Mouse (Mus musculus) embryonic facial prominence, embryonic 13.5 days (tissue): ENCODE results near the gene CT030661.1. TPM values are rescaled to one million over a fixed set of nuclear protein-coding genes. Genes with fewer than 3 reads are reported as not detected.
"Not testable (repeated sequence)": the region's sequence is repeated elsewhere in the genome, so short reads cannot be mapped to it uniquely, and the experiment has no call there.

Source experiments
- ATAC-seq: fragments of 200-750 bp; cut with Nextera tagmentation; 2 replicates; pipeline ENCODE4 v1.8.0; 2017; ENCODE audit warnings: low read depth; ENCODE audit not compliant: insufficient number of reproducible peaks, insufficient read depth, low FRiP score, low TSS enrichment
- H3K27ac ChIP-seq: fragments of 300-500 bp; sonication (generic); 2 replicates; pipeline ENCODE4 v1.5.1; 2015; ENCODE audit warnings: moderate library complexity, mild to moderate bottlenecking, inconsistent platforms
- H3K27me3 ChIP-seq: fragments of 300-500 bp; sonication (generic); 2 replicates; pipeline ENCODE4 v1.6.1; 2015; ENCODE audit warnings: mild to moderate bottlenecking, inconsistent platforms
- H3K36me3 ChIP-seq: fragments of 300-500 bp; sonication (generic); 2 replicates; pipeline ENCODE4 v1.6.1; 2015; ENCODE audit warnings: mild to moderate bottlenecking, inconsistent platforms
- H3K4me1 ChIP-seq: fragments of 300-500 bp; sonication (generic); 2 replicates; pipeline ENCODE4 v1.6.1; 2015; ENCODE audit warnings: inconsistent platforms
- H3K4me2 ChIP-seq: fragments of 300-500 bp; sonication (generic); 2 replicates; pipeline ENCODE4 v1.6.1; 2015; ENCODE audit warnings: moderate library complexity, mild to moderate bottlenecking, inconsistent platforms
- H3K4me3 ChIP-seq: fragments of 300-500 bp; sonication (generic); 2 replicates; pipeline ENCODE4 v1.5.1; 2015; ENCODE audit warnings: mild to moderate bottlenecking, inconsistent platforms
- H3K9ac ChIP-seq: fragments of 300-500 bp; sonication (generic); 2 replicates; pipeline ENCODE4 v1.6.1; 2015; ENCODE audit warnings: mild to moderate bottlenecking, inconsistent platforms
- H3K9me3 ChIP-seq: fragments of 300-500 bp; sonication (generic); 2 replicates; pipeline ENCODE4 v1.6.1; 2016; ENCODE audit warnings: inconsistent platforms
- WGBS: fragments of 180-500 bp; shearing (Covaris S2); methylation state at CpG from one replicate; pipeline ENCODE4 v1.1.7; 2015; ENCODE audit warnings: mixed read lengths; 5-methylcytosine and 5-hydroxymethylcytosine counted together
- polyA plus RNA-seq: library from polyadenylated mRNA; unstranded; fragments of >200 nt; fragmentation: Nextera tagmentation; extraction: Ambion mirVana; gene quantifications from 2 replicates; pipeline ENCODE4 v1.2.1, GENCODE M21; 2015

The CT030661.1 gene
- polyA plus RNA-seq = 11.8 and 13.9 TPM in 2 replicates

GRCm38 (mm10) chr17:22314730-22315226 lies at the start of gene CT030661.1:
CT030661.1 (minus strand) TSS chr17:22314837.
- H3K9me3 ChIP-seq, H3K27me3 ChIP-seq, H3K4me1 ChIP-seq, H3K36me3 ChIP-seq: not testable (repeated sequence)
- under 1% methylated on average over 20 of the region's 20 CpGs for WGBS
- H3K27ac ChIP-seq = peak within 1 kb of the TSS; percentile 73; the same call in 1 of the 2 replicates
- peak; percentile 97 for ATAC-seq
- peak within 1 kb of the TSS; percentile 65 for H3K4me3 ChIP-seq
- peak within 1 kb of the TSS; percentile 78 for H3K9ac ChIP-seq
- H3K4me2 ChIP-seq = peak within 1 kb of the TSS; percentile 59

GRCm38 (mm10) chr17:22363895-22364294 lies 49.3 kb upstream of the CT030661.1 start:
- Histone ChIP-seq H3K4me1 (peaks cover 16% of the 10 kb centered on the region), H3K27ac (no peak overlapping the region), H3K4me2 (no peak overlapping the region), H3K4me3 (no peak overlapping the region), H3K9me3 (peaks cover 13% of the 10 kb centered on the region), H3K36me3 (peaks cover 15% of the 10 kb centered on the region; the same call in 1 of the 2 replicates), H3K9ac (no peak overlapping the region), H3K27me3 (no peaks in the 10 kb centered on the region)
- 90% methylated on average over 3 of the region's 3 CpGs for WGBS
- ATAC-seq = no peak

- Histone ChIP-seq H3K4me1 (peaks cover 16% of the 10 kb centered on the region), H3K4me3 (peak within 1 kb of the TSS; percentile 55), H3K36me3 (peaks cover 17% of the 10 kb centered on the region), H3K27ac (peak within 1 kb of the TSS; percentile 60; the same call in 1 of the 2 replicates), H3K4me2 (peak within 1 kb of the TSS; percentile 62), H3K9ac (peak within 1 kb of the TSS; percentile 74)
- peak; percentile 92 for ATAC-seq
- WGBS = 0% methylated on average over 28 of the region's 43 CpGs
- not testable (repeated sequence) for H3K9me3 ChIP-seq, H3K27me3 ChIP-seq
Observed at GRCm38 (mm10) chr17:22361101-22361781, 46.6 kb upstream of the CT030661.1 start, which contains the start of the genes Zfp944 and Zfp758. Zfp944 (minus strand) TSS chr17:22361400. Zfp758 (plus strand) TSS chr17:22361453.

GRCm38 (mm10) chr17:22360572-22360971 lies 45.9 kb upstream of the CT030661.1 start:
- H3K27me3 ChIP-seq = no peaks in the 10 kb centered on the region
- no peaks in the 10 kb centered on the region for H3K9me3 ChIP-seq
- peak overlapping the region; percentile 62 for H3K4me2 ChIP-seq
- peaks cover 16% of the 10 kb centered on the region for H3K4me1 ChIP-seq
- no peak overlapping the region for H3K27ac ChIP-seq
- peak overlapping the region; percentile 74 for H3K9ac ChIP-seq
- peak overlapping the region; percentile 55 for H3K4me3 ChIP-seq
- H3K36me3 ChIP-seq = peaks cover 17% of the 10 kb centered on the region
- ATAC-seq = no peak
- WGBS = 27% methylated on average over 5 of the region's 5 CpGs

- Histone ChIP-seq H3K4me2 (no peak overlapping the region), H3K27me3 (no peaks in the 10 kb centered on the region), H3K4me3 (no peak overlapping the region), H3K9ac (no peak overlapping the region), H3K27ac (no peak overlapping the region), H3K36me3 (peaks cover 32% of the 10 kb centered on the region), H3K9me3 (no peaks in the 10 kb centered on the region), H3K4me1 (no peaks in the 10 kb centered on the region)
- ATAC-seq = no peak
Observed at GRCm38 (mm10) chr17:22352794-22353193, 38.2 kb upstream of the CT030661.1 start.

GRCm38 (mm10) chr17:22315247-22315646 lies 610 bp upstream of the CT030661.1 start:
- not testable (repeated sequence) for H3K27me3 ChIP-seq, H3K4me1 ChIP-seq, ATAC-seq, H3K9me3 ChIP-seq, H3K36me3 ChIP-seq
- H3K4me3 ChIP-seq = peak overlapping the region; percentile 65
- H3K4me2 ChIP-seq = peak overlapping the region; percentile 59
- 11% methylated on average over 2 of the region's 2 CpGs for WGBS
- 0 out of 2 replicates have a peak overlapping the region, but pooled peaks have one; percentile 73 for H3K27ac ChIP-seq
- H3K9ac ChIP-seq = peak overlapping the region; percentile 78

GRCm38 (mm10) chr17:22314219-22314618 lies 418 bp downstream of the CT030661.1 start:
- H3K27ac ChIP-seq = 0 out of 2 replicates have a peak overlapping the region, but pooled peaks have one; percentile 73
- H3K4me1 ChIP-seq, H3K9me3 ChIP-seq, H3K36me3 ChIP-seq, H3K27me3 ChIP-seq: not testable (repeated sequence)
- ATAC-seq = 0 out of 2 replicates have a peak, but pooled peaks have one; percentile 37
- H3K4me3 ChIP-seq = peak overlapping the region; percentile 65
- H3K9ac ChIP-seq = peak overlapping the region; percentile 78
- WGBS = 1% methylated on average over 3 of the region's 3 CpGs
- peak overlapping the region; percentile 59 for H3K4me2 ChIP-seq

Other genes starting within 250 kb of the CT030661.1 start
- gene Zfp947, start 148.6 kb downstream of the CT030661.1 start, polyA plus RNA-seq = 2.3 and 3.2 TPM in 2 replicates
- 2.8 and 3.1 TPM in 2 replicates for gene Zfp994, start 89.2 kb downstream of the CT030661.1 start, polyA plus RNA-seq
- gene Zfp944, start 46.6 kb upstream of the CT030661.1 start, polyA plus RNA-seq = 14.6 and 14.8 TPM in 2 replicates
- gene Zfp758, start 46.6 kb upstream of the CT030661.1 start, polyA plus RNA-seq = 9.3 and 9.6 TPM in 2 replicates
- gene Zfp946, start 109.4 kb upstream of the CT030661.1 start, polyA plus RNA-seq = 16.3 and 18.9 TPM in 2 replicates